Mouse (Mus musculus) megakaryocyte, embryonic 14.5 days (primary cell): Measurements from ENCODE around the gene Slc34a3.
A peak's percentile ranks its signal among the peaks of the same experiment; 100 is the strongest.

Experiments used
- FLI1 ChIP-seq: IDR thresholded peaks from 2 replicates; pipeline ENCODE4 v1.6.1; 2012; ENCODE audit warnings: low read length, inconsistent platforms, mixed read lengths
- GATA1 ChIP-seq: IDR thresholded peaks from 3 replicates; pipeline ENCODE4 v1.6.1; 2012; ENCODE audit warnings: mixed read lengths, low read length, inconsistent platforms, borderline replicate concordance

DNA sequence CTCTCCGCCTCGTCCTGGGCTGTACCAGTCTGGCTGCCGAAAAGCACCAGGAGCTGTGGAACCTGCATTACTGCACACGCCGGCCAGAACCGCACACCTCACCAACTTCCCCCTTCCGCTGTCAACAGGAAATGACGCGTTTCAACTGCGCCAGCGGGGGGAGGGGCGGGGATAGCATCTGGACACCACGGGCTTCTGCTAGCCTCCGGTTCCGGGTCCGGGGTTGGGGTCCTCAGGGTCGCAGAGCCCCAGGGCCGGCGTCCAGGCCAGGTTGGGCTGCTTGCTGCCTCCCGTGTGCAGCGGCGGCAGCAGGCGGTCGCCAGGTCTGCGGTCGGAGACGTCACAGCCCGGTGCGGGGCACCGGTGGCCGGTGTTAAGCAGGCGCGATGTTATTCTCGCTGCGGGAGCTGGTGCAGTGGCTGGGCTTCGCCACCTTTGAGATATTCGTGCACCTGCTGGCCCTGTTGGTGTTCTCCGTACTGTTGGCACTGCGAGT, 21.2 kb upstream of the Slc34a3 start, which contains the start of gene Tmem203:
- TF ChIP-seq GATA1 (no peak), FLI1 (peak; percentile 63; the same call in 1 of the 2 replicates)
